Mouse (Mus musculus) layer of hippocampus, adult 9-11 months (tissue): ENCODE measurements at regions not wholly inside any gene's neighbourhood (a gene's known extent, or its start where the extent isn't known, plus 50 kb on each side); places are given as distances from the start of the nearest gene placed in this dataset.
A peak's percentile ranks its signal among the peaks of the same experiment; 100 is the strongest.

ENCODE experiments used
- DNase-seq: peaks from one replicate; pipeline ENCODE4 v3.0.0; 2022

DNA sequence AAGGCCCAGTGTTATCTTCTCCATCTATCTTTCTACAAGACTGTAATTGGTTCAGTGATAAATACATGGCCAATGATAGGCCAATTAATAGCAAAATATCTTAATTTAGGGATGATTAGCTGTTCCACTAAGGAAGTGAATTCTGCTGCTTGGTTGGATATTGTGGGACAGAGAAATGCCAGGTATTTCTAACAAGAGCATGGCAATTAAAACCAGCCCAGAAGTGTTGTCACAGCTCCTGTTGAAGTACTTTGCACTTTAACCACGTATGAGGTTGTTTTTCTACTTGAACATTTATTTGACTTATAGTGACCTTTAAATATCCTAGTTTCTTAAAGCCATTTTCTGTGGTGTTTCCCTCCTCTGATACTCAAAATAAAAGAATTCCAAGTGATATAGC lies 65.7 kb upstream of the Acsl4 start:
- no peak for DNase-seq

DNA sequence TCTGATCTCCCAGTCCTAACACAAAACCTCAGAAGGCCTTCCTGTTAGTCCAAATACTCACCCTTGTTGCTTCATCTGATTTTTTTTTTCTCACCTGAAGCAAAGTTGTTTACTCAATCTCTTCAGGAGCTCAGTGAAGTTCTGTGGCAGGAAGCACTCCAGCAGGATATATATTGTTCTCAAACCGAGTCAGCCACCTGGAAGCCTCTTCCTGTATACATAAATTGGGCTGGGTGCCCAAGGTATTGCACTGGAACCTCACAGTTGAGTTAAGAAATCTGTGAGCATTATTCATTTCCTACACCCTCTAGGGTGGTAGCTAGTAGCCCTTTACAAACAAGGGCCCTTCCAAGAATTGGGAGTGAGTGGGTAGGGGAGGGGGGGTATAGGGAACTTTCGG lies 73.8 kb upstream of the Acsl4 start:
- DNase-seq: no peak

DNA sequence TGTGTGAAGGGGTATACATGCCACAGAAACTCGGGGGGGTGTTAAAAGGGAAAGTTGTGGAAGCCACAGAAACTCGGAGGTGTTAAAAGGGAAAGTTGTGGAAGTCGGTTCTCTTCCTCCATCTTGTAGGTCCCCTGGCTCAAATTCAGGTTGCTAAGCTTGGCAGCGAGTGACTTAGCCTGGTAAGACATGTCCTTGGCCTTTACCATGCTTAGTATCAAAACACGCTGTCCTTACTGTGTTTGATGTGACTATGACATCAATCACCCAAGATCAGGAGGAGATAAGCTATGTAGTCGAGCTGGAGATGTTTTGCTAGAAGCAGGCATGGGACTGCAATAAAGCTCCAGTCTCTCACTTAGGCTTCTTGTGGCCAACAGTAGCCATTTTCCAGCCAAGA lies 74.4 kb upstream of the Acsl4 start:
- no peak for DNase-seq

DNA sequence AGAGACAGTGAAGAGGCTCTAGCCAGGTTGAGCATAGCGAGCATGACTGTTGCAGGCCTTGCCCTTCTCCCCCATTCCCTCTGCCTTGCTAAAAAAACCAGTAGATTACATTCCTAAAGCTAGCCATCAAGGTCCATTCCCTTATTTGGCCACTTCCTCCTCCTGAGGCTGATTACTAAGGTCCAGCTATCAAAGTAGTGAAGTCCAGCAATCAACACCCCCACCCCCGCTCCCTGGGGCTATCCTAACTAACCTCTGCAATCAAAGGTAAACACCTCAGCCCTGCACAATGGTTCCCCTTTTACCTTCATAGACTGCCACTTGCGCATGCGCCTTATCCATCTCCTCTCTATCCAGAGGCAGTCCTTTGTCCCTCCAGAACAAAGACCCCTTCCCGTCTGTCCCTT lies 77.5 kb upstream of the Acsl4 start:
- no peak for DNase-seq

DNA sequence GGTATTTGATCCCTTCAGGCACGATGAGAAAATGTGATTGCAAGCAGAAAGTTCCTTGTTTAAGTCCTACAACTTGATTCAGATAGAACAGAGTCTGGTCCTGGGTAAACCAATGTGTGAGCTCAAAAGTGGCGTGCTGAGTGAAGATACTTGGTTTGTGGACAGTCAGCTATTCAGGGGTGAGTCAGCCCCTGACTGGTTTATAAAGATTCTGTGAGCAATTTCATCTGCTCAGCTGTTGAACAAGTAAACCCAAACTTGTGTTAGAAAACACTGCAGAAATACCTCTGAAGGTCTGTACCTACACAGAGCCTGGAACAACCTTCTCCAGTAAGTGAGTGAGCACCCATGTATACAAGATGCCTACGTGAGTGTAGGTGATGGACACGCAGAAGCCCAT lies 78.1 kb upstream of the Acsl4 start:
- DNase-seq: no peak

DNA sequence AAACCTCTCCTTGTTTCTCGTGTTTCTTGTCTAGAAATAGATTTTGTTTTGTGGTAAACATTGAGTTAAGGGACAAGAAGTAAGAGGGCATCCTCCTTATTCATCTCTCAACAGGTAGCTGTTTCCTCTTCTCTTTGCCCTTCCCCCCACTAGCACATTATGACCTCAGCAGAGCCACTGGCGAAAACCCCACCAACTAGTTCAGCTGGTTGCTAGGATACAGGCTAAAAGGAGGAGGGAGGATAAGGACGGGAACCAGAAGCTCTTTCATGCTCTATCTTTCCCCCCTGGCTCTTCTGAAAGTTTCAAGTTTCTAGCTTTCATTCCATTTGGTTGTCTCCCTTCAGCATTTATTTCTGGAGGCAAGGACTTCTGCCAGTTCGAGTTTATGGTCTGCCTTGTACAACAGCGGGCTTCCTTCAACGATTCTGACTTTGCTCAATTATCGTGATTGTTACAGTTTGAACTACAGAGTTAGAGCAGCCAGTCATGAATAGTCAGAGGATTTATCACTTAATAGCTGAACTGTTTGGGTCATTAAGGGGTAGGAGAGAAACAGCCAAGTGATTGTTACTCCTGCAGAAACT lies 78.8 kb upstream of the Acsl4 start:
- DNase-seq: no peak

DNA sequence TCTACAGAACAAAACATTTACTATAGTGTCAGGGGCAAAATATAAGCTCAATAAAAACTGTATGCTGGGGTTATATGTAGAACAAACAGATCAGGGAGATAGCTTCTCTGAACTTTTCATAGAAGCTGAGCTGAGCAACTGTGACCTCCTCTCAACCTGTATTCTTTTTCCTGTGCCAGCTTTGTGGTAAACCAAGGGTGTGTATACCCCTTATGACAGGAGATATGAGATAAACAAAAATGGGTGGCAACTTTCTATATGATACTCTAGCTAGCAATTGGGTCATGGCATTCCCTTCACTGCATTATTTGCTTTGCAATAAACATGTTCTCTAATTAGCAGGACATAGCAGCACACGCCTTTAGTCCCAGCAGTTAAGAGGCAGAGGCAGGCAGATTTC lies 79.7 kb upstream of the Acsl4 start:
- DNase-seq: no peak

DNA sequence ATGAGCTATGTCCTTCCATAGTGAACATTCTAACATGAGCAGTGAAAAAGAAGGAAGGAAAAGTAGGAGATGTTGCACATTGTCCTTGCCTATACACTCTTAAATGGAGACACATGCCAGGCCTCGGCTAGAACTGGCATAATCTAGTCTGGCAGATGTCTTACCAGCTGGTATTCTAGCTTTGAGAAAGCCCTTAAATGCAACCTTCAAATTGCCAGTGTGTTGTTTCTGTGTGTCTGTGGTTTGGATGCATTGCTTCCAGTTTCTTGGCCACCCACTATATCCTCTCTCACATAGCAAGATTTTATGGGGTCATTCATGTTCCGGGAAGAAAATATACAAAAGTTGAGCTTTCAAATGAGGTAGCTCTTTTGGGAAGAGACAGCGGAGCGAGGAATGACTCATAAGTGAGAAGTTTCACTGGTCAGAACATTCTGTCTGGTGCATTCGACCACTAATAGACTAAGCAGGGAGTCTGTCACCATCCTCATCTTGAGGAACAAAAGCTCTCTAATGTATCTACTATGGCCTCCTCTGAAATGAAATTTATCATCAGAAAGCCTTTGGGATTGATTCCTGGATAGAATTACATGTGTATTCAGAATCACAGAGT lies 91.0 kb upstream of the Acsl4 start:
- DNase-seq: peak; percentile 39

DNA sequence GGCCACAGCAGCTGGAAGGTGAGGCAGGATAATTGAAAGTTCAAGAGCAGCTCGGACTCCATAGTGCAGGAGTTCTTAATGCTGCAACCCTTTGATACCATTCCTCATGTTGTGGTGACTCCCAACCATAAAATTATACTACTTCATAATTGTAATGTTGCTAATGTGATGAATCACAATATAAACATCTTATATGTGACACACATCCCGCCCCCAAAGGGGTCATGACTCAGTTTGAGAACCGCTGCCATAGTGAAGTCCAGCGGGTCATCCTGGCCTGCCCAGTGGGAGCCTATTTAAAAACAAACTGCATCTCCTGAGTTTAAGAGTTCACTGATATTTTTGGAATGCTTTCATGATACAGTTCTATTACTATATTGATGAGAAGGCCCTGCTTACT lies 97.7 kb upstream of the Acsl4 start:
- DNase-seq: no peak

DNA sequence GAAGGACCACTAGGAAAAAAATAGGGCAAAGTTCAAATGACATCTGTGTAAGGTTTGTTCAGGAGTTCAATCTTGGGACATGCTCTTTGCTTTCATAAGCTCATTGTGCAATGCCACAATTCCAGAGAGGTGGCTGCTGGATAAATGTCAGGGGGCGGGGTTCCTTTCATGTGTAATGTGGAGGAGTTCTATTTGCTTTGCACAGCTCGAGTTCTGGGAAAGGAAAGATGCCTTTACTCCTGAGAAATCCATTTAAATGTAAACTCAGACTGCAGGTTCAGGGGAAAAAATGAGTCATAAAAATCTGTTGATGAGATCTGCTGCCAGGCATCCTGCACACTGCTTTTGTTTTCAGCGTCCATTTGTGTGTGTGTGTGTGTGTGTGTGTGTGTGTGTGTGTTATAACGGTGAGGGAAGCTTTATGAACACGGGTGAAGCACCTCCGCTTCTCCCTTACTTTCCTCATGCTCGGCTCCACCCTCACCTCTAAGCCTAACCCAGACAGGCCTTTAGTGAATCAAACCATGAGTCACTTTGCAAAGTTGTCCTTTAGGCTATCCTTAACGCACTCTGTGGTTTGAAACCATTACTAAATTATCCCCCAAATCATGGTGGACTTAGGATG lies 99.9 kb upstream of the Acsl4 start:
- DNase-seq: peak; percentile 1

DNA sequence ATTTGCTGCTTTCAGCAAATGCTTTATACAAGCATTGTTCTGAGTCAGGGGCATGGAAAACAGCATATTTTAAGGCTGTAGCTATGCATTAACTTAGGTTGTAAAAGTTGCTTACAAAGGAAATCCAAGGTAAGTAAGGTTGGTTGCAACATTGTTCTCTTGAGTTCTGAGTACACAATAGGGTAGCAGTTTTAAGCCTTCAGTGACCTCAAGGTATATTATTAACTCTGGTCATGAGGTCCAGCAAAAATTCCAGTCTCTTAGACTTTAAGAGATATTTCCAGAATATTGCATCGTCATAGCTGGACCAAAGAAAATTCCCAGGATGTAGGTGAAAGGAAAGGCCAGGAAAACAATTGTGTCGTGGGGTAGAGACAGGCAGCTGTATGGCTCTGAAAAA lies 110.8 kb upstream of the Acsl4 start:
- DNase-seq: no peak

DNA sequence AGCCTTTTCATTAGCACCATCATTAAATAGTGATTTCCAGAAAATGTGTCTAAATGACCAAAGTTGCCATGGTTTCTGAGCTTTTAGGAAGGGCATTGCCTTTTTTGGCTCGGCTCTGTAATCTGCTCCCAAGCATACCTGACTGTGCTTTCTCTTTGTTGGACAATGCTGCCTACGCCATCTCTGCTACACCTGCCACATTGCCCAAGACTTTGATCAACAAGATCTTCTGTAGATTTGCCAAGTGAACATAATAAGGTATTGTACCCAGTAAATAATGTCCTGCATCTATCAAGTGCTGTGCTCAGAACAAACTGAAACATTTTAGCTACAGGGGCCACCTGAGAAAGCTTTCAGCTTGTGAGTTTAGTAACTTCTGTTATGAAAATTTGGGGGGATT lies 114.6 kb upstream of the Acsl4 start:
- DNase-seq: no peak

DNA sequence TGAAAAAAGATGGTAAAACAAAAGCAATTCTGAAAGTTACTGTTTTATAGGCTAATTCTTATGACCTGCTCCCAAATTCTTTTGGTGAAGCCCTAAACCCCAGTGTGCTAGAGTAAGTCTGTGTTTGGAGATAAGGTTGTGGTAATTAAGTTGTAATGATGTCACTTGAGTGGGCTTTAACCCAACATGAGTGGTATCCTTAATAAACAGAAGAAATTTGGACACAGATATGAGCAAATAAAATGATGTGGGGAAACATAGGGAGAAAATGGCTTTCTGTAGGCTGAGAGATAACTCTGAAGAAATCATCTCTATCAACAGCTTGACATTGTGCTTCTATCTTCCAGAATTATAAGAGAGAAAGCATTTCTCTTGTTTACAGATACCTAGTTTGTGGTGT lies 117.1 kb upstream of the Acsl4 start:
- DNase-seq: no peak

DNA sequence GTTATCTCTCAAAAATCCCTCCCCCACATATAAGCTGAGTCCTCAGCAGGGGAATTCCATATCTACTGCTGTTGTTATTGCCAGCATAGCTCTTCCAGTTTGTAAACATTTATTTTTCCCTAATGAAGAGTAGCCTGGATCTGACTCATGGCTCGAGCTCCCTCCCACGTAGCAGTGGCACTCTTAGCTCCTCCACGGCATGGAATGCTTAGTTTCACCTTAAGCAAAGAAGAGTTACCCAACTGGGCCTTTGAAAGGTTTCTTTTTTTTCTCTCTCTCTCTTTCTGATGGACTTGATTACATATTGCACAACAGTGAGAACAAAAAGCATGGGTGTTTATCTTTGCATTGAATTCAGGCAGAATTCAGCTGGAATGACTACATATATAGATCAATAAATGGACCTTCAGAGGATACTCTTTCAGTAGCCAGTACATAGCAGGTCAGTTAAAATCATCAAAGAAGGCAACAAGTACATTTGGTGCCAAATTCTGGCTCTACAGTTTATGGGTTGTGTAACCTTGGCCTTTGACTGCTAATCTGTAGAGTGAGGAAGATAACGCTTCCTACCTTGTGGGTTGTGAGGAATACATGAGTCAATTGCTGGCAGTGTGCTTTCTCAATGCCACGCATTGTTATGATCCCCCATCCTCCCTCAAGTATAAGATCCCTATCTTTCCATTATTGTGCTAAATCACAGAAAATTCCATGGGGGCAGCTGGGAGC lies 126.2 kb upstream of the Acsl4 start:
- no peak for DNase-seq

DNA sequence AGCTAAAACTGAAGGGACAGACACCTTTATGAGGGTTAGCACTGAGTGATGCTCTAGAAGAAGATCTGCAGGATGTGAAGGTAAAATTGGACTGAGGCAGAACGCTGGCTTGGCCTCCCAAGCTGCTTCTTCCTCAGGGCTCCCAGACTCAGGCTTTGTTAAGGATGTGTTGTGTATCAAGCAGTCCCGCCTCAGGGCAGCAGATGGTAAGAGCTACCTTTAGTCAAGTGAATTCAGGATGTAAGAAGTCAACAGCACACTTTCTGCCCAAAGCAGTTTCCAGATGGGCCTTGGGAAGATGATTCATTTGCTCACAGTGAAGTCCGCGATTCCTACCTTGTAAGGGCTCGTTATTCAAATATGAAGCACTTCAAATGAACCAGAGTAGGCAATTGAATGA lies 126.9 kb upstream of the Acsl4 start:
- DNase-seq: no peak

DNA sequence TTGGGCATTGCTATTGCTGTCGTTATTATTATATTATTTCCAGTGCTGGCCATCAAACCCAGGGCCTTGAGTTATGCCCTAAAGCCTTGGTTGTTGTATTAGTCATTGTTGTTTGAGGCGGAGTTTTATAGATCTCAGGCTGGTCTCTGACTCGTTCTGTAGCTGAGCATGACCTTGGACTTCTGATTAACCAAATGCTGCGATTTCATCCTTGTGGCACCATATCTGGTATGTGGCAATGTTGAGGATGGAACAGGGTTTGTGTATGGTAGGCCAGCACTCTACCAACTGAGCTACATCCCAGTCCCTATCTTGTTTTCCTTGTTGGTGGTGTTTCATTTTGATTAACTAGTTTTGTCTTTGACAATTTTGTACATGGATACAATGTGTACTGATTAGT lies 130.7 kb upstream of the Acsl4 start:
- DNase-seq: no peak

DNA sequence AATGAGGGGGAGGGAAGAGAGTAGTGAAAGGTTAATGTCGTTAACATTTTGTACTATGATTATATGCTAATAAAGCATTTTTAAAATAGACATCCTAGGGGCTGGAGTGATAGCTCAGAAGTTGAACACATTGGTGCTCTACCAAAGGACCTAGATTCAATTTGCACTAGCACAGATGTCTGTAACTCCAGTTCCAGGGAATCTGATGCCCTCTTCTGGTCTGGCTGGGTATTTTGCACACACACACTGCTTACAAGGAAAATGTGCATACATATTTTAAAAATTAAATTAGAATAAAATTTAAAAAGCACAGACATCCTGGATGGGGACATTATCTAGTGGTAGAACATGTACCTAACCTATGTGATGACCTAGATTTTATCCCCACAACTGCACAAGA lies 136.6 kb upstream of the Acsl4 start:
- DNase-seq: no peak

DNA sequence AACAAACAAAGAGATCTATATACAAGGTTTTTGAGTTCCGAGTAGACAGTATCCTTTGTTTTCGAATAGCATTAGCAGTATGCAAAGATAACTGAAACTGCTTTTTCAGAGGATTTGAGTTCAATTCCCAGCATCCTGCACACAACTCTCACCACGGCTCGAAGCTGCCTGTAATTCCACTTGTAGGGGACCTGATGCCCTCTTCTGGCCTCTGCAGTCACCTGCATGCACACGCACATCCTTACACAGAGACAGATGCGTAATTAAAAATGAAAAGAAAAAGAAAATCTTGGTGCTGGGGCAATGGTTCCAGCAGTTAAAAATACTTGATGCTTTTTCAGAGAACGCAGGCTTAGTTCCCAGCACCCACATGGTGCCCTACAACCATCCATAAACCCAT lies 139.6 kb upstream of the Acsl4 start:
- no peak for DNase-seq

DNA sequence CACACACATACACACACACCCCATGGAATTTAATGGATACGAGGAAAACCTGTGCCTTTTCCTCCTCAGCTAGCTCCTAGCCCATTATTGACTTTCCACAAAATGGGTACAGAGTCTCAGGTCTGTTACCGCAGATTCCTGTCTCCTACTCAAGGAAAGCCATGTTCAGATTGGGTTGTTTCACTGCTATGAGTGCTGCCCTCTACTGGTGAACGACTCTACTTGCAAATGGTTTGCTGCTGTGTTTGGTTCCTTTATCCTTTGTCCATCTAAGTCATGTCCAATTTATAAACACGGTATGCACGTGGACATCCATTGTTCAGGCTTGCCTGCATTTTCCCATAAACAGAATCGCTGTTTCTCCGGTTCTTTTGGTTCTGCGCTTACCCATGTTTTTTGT lies 144.4 kb upstream of the Acsl4 start:
- no peak for DNase-seq

DNA sequence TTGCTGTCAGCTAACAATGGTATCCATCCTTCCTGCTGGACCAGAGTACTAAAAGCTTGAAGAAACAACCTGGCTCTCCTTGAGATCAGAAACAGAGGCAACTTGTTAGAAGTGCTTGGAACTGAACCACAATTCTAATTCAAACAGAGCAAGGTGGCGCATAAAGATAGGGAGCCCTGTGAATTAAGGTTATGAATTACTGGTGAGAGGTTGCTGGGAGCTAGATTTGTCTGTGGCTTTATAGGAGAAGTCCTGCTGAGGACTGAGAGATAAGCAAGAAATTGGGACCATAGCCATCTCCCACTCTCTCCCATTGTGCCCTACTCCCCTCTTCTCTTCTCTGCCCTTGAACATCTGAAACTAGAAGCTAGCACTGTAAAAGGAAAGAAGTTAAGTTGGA lies 145.2 kb upstream of the Acsl4 start:
- no peak for DNase-seq

DNA sequence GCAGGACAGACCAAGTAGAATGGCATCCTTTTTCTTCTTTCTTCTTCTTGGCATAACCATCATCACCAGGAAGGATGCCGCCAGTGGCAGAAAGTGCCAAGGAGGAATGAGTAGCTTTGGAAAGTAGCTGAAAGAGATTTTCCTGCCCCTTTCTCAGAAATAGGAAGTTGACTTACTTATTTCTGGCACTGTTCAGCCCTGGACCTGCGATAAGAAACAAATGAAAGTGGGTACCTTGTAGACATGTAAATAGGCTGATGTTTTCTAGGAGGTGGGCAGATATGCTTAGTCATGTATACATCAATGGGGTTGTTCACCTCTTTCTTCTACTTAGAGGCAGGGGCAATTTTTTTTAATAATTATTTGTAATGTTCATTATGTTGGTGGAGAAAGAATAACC lies 145.3 kb upstream of the Tmem164 start:
- no peak for DNase-seq

DNA sequence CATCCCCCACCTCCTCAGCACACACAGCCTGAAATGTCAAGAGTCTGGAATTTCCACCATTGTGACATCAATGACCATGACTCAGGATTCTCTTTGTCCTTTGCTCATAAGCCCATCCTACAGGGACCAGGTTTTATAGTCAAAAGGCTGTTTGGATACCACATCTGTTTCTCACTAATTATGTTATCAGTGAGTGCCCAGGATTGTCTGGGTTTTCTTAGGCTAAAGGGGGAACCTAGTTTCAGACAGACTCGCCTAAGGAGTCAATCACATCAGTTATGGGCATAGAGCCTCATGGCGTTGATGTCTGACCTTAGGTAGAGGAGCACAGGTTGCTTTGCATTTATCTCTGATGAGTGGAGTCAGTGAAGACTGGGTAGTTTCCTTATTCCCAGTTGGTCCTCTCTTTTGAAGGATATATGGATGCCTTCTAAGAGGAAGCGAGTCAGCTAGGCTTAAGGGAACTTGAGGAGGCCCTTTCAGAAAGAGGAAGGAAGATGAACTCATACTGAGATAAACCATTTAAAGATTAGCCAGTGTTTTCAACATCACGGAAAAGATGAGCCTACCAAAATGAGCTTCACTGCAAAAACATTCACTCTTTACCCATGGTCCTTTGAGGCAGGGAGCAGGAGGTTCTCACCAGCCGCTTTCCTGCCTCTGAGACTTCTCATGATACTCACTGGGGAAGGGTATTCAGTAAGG lies 143.8 kb upstream of the Tmem164 start:
- DNase-seq: no peak

DNA sequence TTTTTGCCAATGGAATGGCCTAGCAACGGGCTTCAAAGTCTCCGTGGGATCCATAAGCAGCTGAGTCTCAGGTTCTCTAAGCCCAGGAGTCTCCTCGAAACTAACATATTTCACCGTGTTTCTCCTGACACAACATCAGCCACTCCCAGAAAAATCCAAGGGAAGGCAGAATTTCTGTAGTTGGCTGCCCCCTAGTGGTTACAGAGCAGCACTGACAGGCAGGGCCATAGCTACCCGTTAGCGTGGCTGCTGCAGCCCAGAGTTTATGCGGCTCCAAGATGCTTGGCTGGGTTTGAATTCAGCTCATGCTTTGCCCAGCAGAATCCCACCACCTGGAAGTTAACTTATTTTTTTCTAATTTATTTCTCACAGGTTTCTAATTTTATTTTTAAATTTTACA lies 140.9 kb upstream of the Tmem164 start:
- DNase-seq: peak; percentile 16

DNA sequence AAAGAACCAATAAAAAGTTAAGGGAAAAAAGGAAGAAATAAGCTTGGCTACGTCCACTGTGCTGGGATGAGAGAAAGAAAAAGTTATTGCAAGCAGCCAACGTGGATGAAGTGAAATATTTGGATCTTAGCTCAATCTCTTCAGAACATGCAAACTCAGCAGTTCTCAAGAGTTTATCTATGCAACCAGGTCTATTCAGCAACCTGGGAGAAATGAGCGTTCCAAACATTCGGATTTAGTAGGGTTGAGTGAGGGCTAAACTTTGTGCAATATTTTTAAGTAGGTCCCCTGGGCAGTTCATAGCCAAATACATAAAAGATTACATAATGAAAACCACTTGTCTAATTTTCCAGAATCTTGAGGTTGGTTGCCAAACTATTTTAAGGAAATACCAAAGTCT lies 129.0 kb upstream of the Tmem164 start:
- DNase-seq: no peak
